ENCODE assay signal across 33 mouse cellular contexts in genomic region chr11:95301772-95302171, GRCm38 (mm10). TPM values are rescaled to one million over a fixed set of nuclear protein-coding genes. Genes with fewer than 3 reads are reported as not detected.
A peak's percentile ranks its signal among the peaks of the same experiment; 100 is the strongest.
DNase-seq lines count a peak whose midpoint lies in the region; ATAC-seq and TF ChIP-seq lines count a peak whose summit lies in the region.
"Had no signal": no experiment of that assay in that cellular context is flagged by ENCODE, and none has a peak within 500 bp of the region (broad histone marks: within the 10 kb centered on the region; RNA-seq: fewer than 3 reads in every experiment).

No protein-coding gene starts in this region.

- no peaks in the 10 kb centered on the region for H3K4me1 ChIP-seq in liver, adult 2 months (ENCODE audit: control insufficient read depth, insufficient read depth, low read length)
- H3K4me1 ChIP-seq in intestine, embryonic 14.5 days (replicated peaks; ENCODE audit: control insufficient read depth, insufficient read depth, low read length), result no peaks in the 10 kb centered on the region
- peaks cover 5% of the 10 kb centered on the region; the same call in 1 of the 2 replicates for H3K4me1 ChIP-seq in intestine, postnatal 0 days (replicated peaks; ENCODE audit: control insufficient read depth, insufficient read depth, low read length)
- H3K4me1 ChIP-seq in hindbrain, embryonic 13.5 days (replicated peaks), result no peaks in the 10 kb centered on the region
- H3K4me1 ChIP-seq: forebrain, embryonic 10.5 days; forebrain, embryonic 13.5 days; heart, embryonic 10.5 days; heart, embryonic 13.5 days; hindbrain, embryonic 15.5 days had no signal

- H3K27me3 ChIP-seq in liver, adult 2 months (ENCODE audit: control insufficient read depth, insufficient read depth, low read length), result no peaks in the 10 kb centered on the region
- no peaks in the 10 kb centered on the region for H3K27me3 ChIP-seq in intestine, embryonic 14.5 days (replicated peaks; ENCODE audit: control insufficient read depth, insufficient read depth, low read length)
- no peaks in the 10 kb centered on the region for H3K27me3 ChIP-seq in intestine, postnatal 0 days (replicated peaks; ENCODE audit: control insufficient read depth, insufficient read depth, low read length)
- H3K27me3 ChIP-seq in hindbrain, embryonic 13.5 days, result no peaks in the 10 kb centered on the region
- H3K27me3 ChIP-seq: CH12.LX; forebrain, embryonic 13.5 days; heart, embryonic 13.5 days; hindbrain, embryonic 15.5 days had no signal

- peak; percentile 31 for DNase-seq in liver, adult 2 months (ENCODE audit: extremely low read depth, low read depth, low spot score)
- no peak for DNase-seq in liver
- no peak for DNase-seq in intestine, embryonic 14.5 days (ENCODE audit: low spot score)
- DNase-seq in natural killer cell, adult 2 months (ENCODE audit: low spot score in 2 of 2), result no peak
- no peak for DNase-seq in c-Kit-positive CD71-positive TER-119-positive erythroid progenitor cells, embryonic 14.5 days (ENCODE audit: low spot score)
- DNase-seq: adrenal gland, adult 2 months; adrenal gland, postnatal 14 days; B cell, adult 2 months; cerebellum, adult 11-12 months; cerebellum, adult 8-10 months; cerebellum, postnatal 10 days; cerebellum, postnatal 36 days; embryo, embryonic 11 days; gastrocnemius, postnatal 10 days; gastrocnemius, postnatal 36 days; heart, adult 2 months; heart, postnatal 14 days; heart, postnatal 4 days had no signal

- H3K27ac ChIP-seq in liver, adult 2 months (replicated peaks; ENCODE audit: insufficient read depth, low read depth, low read length), result no peak overlapping the region
- peak overlapping the region; percentile 47; the same call in 1 of the 2 replicates for H3K27ac ChIP-seq in intestine, embryonic 14.5 days (ENCODE audit: low read depth)
- peak overlapping the region; percentile 57; the same call in 1 of the 2 replicates for H3K27ac ChIP-seq in intestine, postnatal 0 days (ENCODE audit: low read depth, low read length)
- H3K27ac ChIP-seq in hindbrain, embryonic 13.5 days, result no peak overlapping the region
- H3K27ac ChIP-seq: forebrain, embryonic 10.5 days; forebrain, embryonic 13.5 days; heart, adult 2 months; heart, embryonic 10.5 days; heart, embryonic 13.5 days; hindbrain, embryonic 15.5 days had no signal

- no peak overlapping the region for H3K4me2 ChIP-seq in intestine, embryonic 14.5 days (ENCODE audit: low read length)
- no peak overlapping the region; the same call in 1 of the 2 replicates for H3K4me2 ChIP-seq in intestine, postnatal 0 days (replicated peaks; ENCODE audit: low read depth)
- no peak overlapping the region for H3K4me2 ChIP-seq in hindbrain, embryonic 13.5 days
- H3K4me2 ChIP-seq: forebrain, embryonic 13.5 days; heart, embryonic 13.5 days; hindbrain, embryonic 15.5 days had no signal

- peaks cover 39% of the 10 kb centered on the region for H3K36me3 ChIP-seq in liver, adult 2 months (ENCODE audit: control insufficient read depth, insufficient read depth, low read length)
- H3K36me3 ChIP-seq in intestine, embryonic 14.5 days (ENCODE audit: control insufficient read depth, insufficient read depth, low read length), result peaks cover 90% of the 10 kb centered on the region
- peaks cover 57% of the 10 kb centered on the region for H3K36me3 ChIP-seq in intestine, postnatal 0 days (ENCODE audit: control insufficient read depth, insufficient read depth)
- H3K36me3 ChIP-seq in hindbrain, embryonic 13.5 days, result peaks cover 79% of the 10 kb centered on the region

- ATAC-seq in intestine, embryonic 14.5 days (replicated peaks; ENCODE audit: low FRiP score, low TSS enrichment, low read depth), result peak; percentile 82
- ATAC-seq in intestine, postnatal 0 days, result peak; percentile 87
- no peak for ATAC-seq in hindbrain, embryonic 13.5 days (ENCODE audit: low FRiP score)
- ATAC-seq: forebrain, embryonic 13.5 days; forebrain, embryonic 16.5 days had no signal

- H3K79me2 ChIP-seq in liver, adult 2 months (ENCODE audit: control insufficient read depth, insufficient read depth, low read length), result peaks cover 12% of the 10 kb centered on the region; the same call in 1 of the 2 replicates

- no peak for TF ChIP-seq CTCF in liver, adult 2 months (IDR thresholded peaks at IDR 0.05; ENCODE audit: low read depth, low read length)
- no peak for TF ChIP-seq CTCF in intestine, postnatal 0 days (IDR thresholded peaks at IDR 0.05; ENCODE audit: low read depth)

- TF ChIP-seq POLR2A in liver, adult 2 months (IDR thresholded peaks at IDR 0.05; ENCODE audit: extremely low read depth, insufficient read depth, low read length), result no peak

- WGBS in liver, adult 2 months, result 72% methylated on average over 3 of the region's 3 CpGs
- 73% methylated on average over 3 of the region's 3 CpGs for WGBS in intestine, embryonic 14.5 days
- 40% methylated on average over 3 of the region's 3 CpGs for WGBS in intestine, postnatal 0 days
- 89% methylated on average over 3 of the region's 3 CpGs for WGBS in hindbrain, embryonic 13.5 days

- no peak overlapping the region for H3K9ac ChIP-seq in liver, adult 2 months (ENCODE audit: low read depth, low read length)
- no peak overlapping the region for H3K9ac ChIP-seq in intestine, embryonic 14.5 days (ENCODE audit: low read length)
- no peak overlapping the region for H3K9ac ChIP-seq in intestine, postnatal 0 days (ENCODE audit: low read depth, low read length)
- no peak overlapping the region for H3K9ac ChIP-seq in hindbrain, embryonic 13.5 days
- H3K9ac ChIP-seq: forebrain, embryonic 13.5 days; heart, embryonic 13.5 days; hindbrain, embryonic 15.5 days had no signal

- H3K4me3 ChIP-seq in liver, adult 2 months (ENCODE audit: insufficient read depth, low read depth, low read length), result no peak overlapping the region
- no peak overlapping the region for H3K4me3 ChIP-seq in intestine, embryonic 14.5 days (ENCODE audit: low read depth, low read length)
- no peak overlapping the region for H3K4me3 ChIP-seq in intestine, postnatal 0 days (ENCODE audit: low read depth, low read length)
- no peak overlapping the region for H3K4me3 ChIP-seq in hindbrain, embryonic 13.5 days
- H3K4me3 ChIP-seq: forebrain, embryonic 10.5 days; forebrain, embryonic 13.5 days; heart, adult 2 months; heart, embryonic 10.5 days; heart, embryonic 13.5 days; hindbrain, embryonic 15.5 days had no signal

- no peaks in the 10 kb centered on the region for H3K9me3 ChIP-seq in intestine, embryonic 14.5 days (ENCODE audit: control insufficient read depth, low read length)
- no peaks in the 10 kb centered on the region for H3K9me3 ChIP-seq in intestine, postnatal 0 days (ENCODE audit: control insufficient read depth)
- H3K9me3 ChIP-seq in hindbrain, embryonic 13.5 days, result no peaks in the 10 kb centered on the region
- H3K9me3 ChIP-seq: forebrain, embryonic 10.5 days; forebrain, embryonic 13.5 days; heart, embryonic 10.5 days; heart, embryonic 13.5 days; hindbrain, embryonic 15.5 days had no signal

RNA-seq across cellular contexts. Expression of gene Kat7, which starts 8.3 kb away (rescaled TPM):
- total RNA-seq in liver, adult 2 months (2014; rRNA removed), result 12.2 and 15.6 TPM in 2 replicates
- polyA plus RNA-seq in liver, adult 2 months (2012; rRNA removed), result 12.9 and 13.1 TPM in 2 replicates
- polyA plus RNA-seq in intestine, embryonic 14.5 days (2014; fragmentation: Nextera tagmentation; extraction: Ambion mirVana), result 68.7 and 76.8 TPM in 2 replicates
- polyA plus RNA-seq in intestine, postnatal 0 days (2015; fragmentation: Nextera tagmentation; extraction: Ambion mirVana), result 29.7 and 30.2 TPM in 2 replicates
- 59.8 and 61.0 TPM in 2 replicates for polyA plus RNA-seq in hindbrain, embryonic 13.5 days (2015; fragmentation: Nextera tagmentation; extraction: Ambion mirVana)

RNA-seq across cellular contexts. Expression of gene Fam117a, which starts 35.0 kb away (rescaled TPM):
- 1.8 TPM in 2 replicates for total RNA-seq in liver, adult 2 months (2014; rRNA removed)
- polyA plus RNA-seq in liver, adult 2 months (2012; rRNA removed), result 6.4 and 7.4 TPM in 2 replicates
- 10.3 and 10.9 TPM in 2 replicates for polyA plus RNA-seq in intestine, embryonic 14.5 days (2014; fragmentation: Nextera tagmentation; extraction: Ambion mirVana)
- polyA plus RNA-seq in intestine, postnatal 0 days (2015; fragmentation: Nextera tagmentation; extraction: Ambion mirVana), result 5.5 and 7.4 TPM in 2 replicates
- 3.5 TPM in 2 replicates for polyA plus RNA-seq in hindbrain, embryonic 13.5 days (2015; fragmentation: Nextera tagmentation; extraction: Ambion mirVana)

RNA-seq across cellular contexts. Expression of gene Tac4, which starts 40.4 kb away (rescaled TPM):
- not detected in 2 replicates for total RNA-seq in liver, adult 2 months (2014; rRNA removed)
- polyA plus RNA-seq in liver, adult 2 months (2012; rRNA removed), result not detected in 2 replicates
- polyA plus RNA-seq in intestine, embryonic 14.5 days (2014; fragmentation: Nextera tagmentation; extraction: Ambion mirVana), result 0.14 TPM in 1 of 2 replicates, not detected in the other
- not detected in 2 replicates for polyA plus RNA-seq in intestine, postnatal 0 days (2015; fragmentation: Nextera tagmentation; extraction: Ambion mirVana)
- polyA plus RNA-seq in hindbrain, embryonic 13.5 days (2015; fragmentation: Nextera tagmentation; extraction: Ambion mirVana), result not detected in 2 replicates
- total RNA-seq: adrenal gland, adult 2 months; adrenal gland, postnatal 14 days; CH12.LX; gastrocnemius, adult 18-20 months; gastrocnemius, postnatal 10 days; gastrocnemius, postnatal 36 days; granulocyte monocyte progenitor cell, adult 5-6 weeks; heart, adult 2 months; heart, postnatal 14 days; heart, postnatal 4 days had no signal
- polyA plus RNA-seq: adrenal gland, adult 2 months; cortical plate, adult 2 months; embryonic facial prominence, embryonic 11.5 days; embryonic facial prominence, embryonic 14.5 days; forebrain, embryonic 10.5 days; forebrain, embryonic 13.5 days; heart, embryonic 10.5 days; heart, embryonic 13.5 days; heart, embryonic 16.5 days; hindbrain, embryonic 15.5 days had no signal

Comparison
In these comparisons a context has a peak if more than half of its experiments do, and no peak if none do; other contexts are left out.
1. H3K27ac ChIP-seq: peak in intestine, embryonic 14.5 days (single experiment) and intestine, postnatal 0 days (single experiment); none in liver, adult 2 months (single experiment) and hindbrain, embryonic 13.5 days (single experiment).